Mouse (Mus musculus) liver, postnatal 0 days (tissue): ENCODE measurements around the gene Podnl1. TPM values are rescaled to one million over a fixed set of nuclear protein-coding genes. Genes with fewer than 3 reads are reported as not detected.

Source experiments
- ATAC-seq: fragments of 200-750 bp; cut with Nextera tagmentation; 2 replicates; pipeline ENCODE4 v1.8.0; 2017; ENCODE audit warnings: mild to moderate bottlenecking, moderate library complexity
- DNase-seq: peaks from one replicate; pipeline ENCODE4 v3.0.0-alpha.2; 2016
- H3K27ac ChIP-seq: fragments of 300-500 bp; sonication (generic); 2 replicates; pipeline ENCODE4 v1.5.1; 2014; ENCODE audit warnings: antibody characterized with exemption, moderate library complexity, mild to moderate bottlenecking, low read depth
- H3K27me3 ChIP-seq: fragments of 300-500 bp; sonication (generic); 2 replicates; pipeline ENCODE4 v1.6.1; 2014; ENCODE audit warnings: low read length, control low read depth, mixed read lengths; ENCODE audit not compliant: insufficient read depth
- H3K36me3 ChIP-seq: fragments of 300-500 bp; sonication (generic); replicated peaks from 2 replicates; pipeline ENCODE4 v1.6.1; 2014; ENCODE audit warnings: mild to moderate bottlenecking, control low read depth, low read length, moderate library complexity, mixed read lengths; ENCODE audit not compliant: insufficient read depth
- H3K4me1 ChIP-seq: fragments of 300-500 bp; sonication (generic); 2 replicates; pipeline ENCODE4 v1.6.1; 2014; ENCODE audit warnings: antibody characterized with exemption, mild to moderate bottlenecking, control low read depth; ENCODE audit not compliant: insufficient read depth
- H3K4me2 ChIP-seq: fragments of 300-500 bp; sonication (generic); 2 replicates; pipeline ENCODE4 v1.6.1; 2014; ENCODE audit warnings: low read depth, mild to moderate bottlenecking, low read length, moderate library complexity, mixed read lengths
- H3K4me3 ChIP-seq: fragments of 300-500 bp; sonication (generic); 2 replicates; pipeline ENCODE4 v1.5.1; 2014; ENCODE audit warnings: low read depth, low read length
- H3K9ac ChIP-seq: fragments of 300-500 bp; sonication (generic); replicated peaks from 2 replicates; pipeline ENCODE4 v1.6.1; 2014; ENCODE audit warnings: mild to moderate bottlenecking, moderate library complexity
- H3K9me3 ChIP-seq: fragments of 300-500 bp; sonication (generic); 2 replicates; pipeline ENCODE4 v1.6.1; 2016; ENCODE audit warnings: mild to moderate bottlenecking, control low read depth, low read length, mixed read lengths
- CTCF ChIP-seq: sonication (generic); IDR thresholded peaks from 2 replicates; pipeline ENCODE4 v1.5.1; 2016; ENCODE audit warnings: antibody characterized with exemption, low read depth
- EP300 ChIP-seq: IDR thresholded peaks from 2 replicates; pipeline ENCODE4 v1.6.1; 2016; ENCODE audit warnings: antibody characterized with exemption, low read depth, mild to moderate bottlenecking
- WGBS: fragments of 180-500 bp; shearing (Covaris S2); extraction: QIAGEN DNeasy Blood & Tissue Kit; methylation state at CpG from one replicate; pipeline ENCODE4 v1.1.7; 2014; ENCODE audit not compliant: insufficient replicate concordance; 5-methylcytosine and 5-hydroxymethylcytosine counted together
- polyA plus RNA-seq: library from polyadenylated mRNA; unstranded; fragments of >200 nt; fragmentation: Nextera tagmentation; extraction: Ambion mirVana; gene quantifications from 2 replicates; pipeline ENCODE4 v1.2.1, GENCODE M21; 2015

The Podnl1 gene
- not detected in 2 replicates for polyA plus RNA-seq

- H3K9ac ChIP-seq = no peak within 1 kb of the TSS
- H3K4me3 ChIP-seq = no peak within 1 kb of the TSS
- no peaks in the 10 kb centered on the region for H3K9me3 ChIP-seq
- 63% methylated on average over 9 of the region's 9 CpGs for WGBS
- TF ChIP-seq CTCF (no peak), EP300 (no peak)
- no peak within 1 kb of the TSS for H3K4me2 ChIP-seq
- DNase-seq (no peak), ATAC-seq (no peak)
- no peaks in the 10 kb centered on the region for H3K4me1 ChIP-seq
- no peaks in the 10 kb centered on the region for H3K27me3 ChIP-seq
- no peaks in the 10 kb centered on the region for H3K36me3 ChIP-seq
- no peak within 1 kb of the TSS for H3K27ac ChIP-seq
Observed at GRCm38 (mm10) chr8:84125656-84126055, at the start of gene Podnl1. Gene Podnl1, plus strand, starts transcription at chr8:84125989.

- Histone ChIP-seq H3K9me3 (no peaks in the 10 kb centered on the region), H3K9ac (no peak overlapping the region), H3K4me2 (no peak overlapping the region), H3K27me3 (no peaks in the 10 kb centered on the region), H3K27ac (no peak overlapping the region), H3K36me3 (peaks cover 14% of the 10 kb centered on the region), H3K4me1 (peaks cover 3% of the 10 kb centered on the region; the same call in 1 of the 2 replicates), H3K4me3 (no peak overlapping the region)
- TF ChIP-seq CTCF = no peak
- TF ChIP-seq EP300 = no peak
- 72% methylated on average over 1 of the region's 1 CpGs for WGBS
- ATAC-seq (no peak), DNase-seq (no peak)
Observed at GRCm38 (mm10) chr8:84076412-84076811, 49.4 kb upstream of the Podnl1 start.

- TF ChIP-seq CTCF = no peak
- TF ChIP-seq EP300 = no peak
- H3K36me3 ChIP-seq = peaks cover 14% of the 10 kb centered on the region
- no peaks in the 10 kb centered on the region for H3K27me3 ChIP-seq
- no peak for ATAC-seq
- no peak for DNase-seq
- H3K27ac ChIP-seq = no peak overlapping the region
- peaks cover 1% of the 10 kb centered on the region; the same call in 1 of the 2 replicates for H3K4me1 ChIP-seq
- no peaks in the 10 kb centered on the region for H3K9me3 ChIP-seq
- no peak overlapping the region for H3K9ac ChIP-seq
- WGBS = 70% methylated on average over 3 of the region's 3 CpGs
- no peak overlapping the region for H3K4me3 ChIP-seq
- no peak overlapping the region for H3K4me2 ChIP-seq
Observed at GRCm38 (mm10) chr8:84076849-84077248, 48.9 kb upstream of the Podnl1 start.

GRCm38 (mm10) chr8:84079206-84079605, 46.6 kb upstream of the Podnl1 start:
- Histone ChIP-seq H3K9me3 (no peaks in the 10 kb centered on the region), H3K27ac (no peak overlapping the region), H3K9ac (no peak overlapping the region), H3K4me3 (no peak overlapping the region), H3K36me3 (peaks cover 30% of the 10 kb centered on the region), H3K4me2 (no peak overlapping the region), H3K27me3 (no peaks in the 10 kb centered on the region), H3K4me1 (no peaks in the 10 kb centered on the region; the same call in 1 of the 2 replicates)
- WGBS = 80% methylated on average over 5 of the region's 5 CpGs
- DNase-seq = no peak
- no peak for TF ChIP-seq EP300
- ATAC-seq = no peak

GRCm38 (mm10) chr8:84083829-84084241, 42.0 kb upstream of the Podnl1 start:
- Histone ChIP-seq H3K9ac (no peak overlapping the region), H3K4me2 (no peak overlapping the region), H3K36me3 (peaks cover 47% of the 10 kb centered on the region), H3K27ac (no peak overlapping the region), H3K9me3 (no peaks in the 10 kb centered on the region), H3K4me3 (no peak overlapping the region), H3K4me1 (peaks cover 3% of the 10 kb centered on the region), H3K27me3 (no peaks in the 10 kb centered on the region)
- DNase-seq (peak; percentile 70), ATAC-seq (peak; percentile 94)
- TF ChIP-seq CTCF (peak; percentile 11; the same call in 1 of the 2 replicates), EP300 (no peak)
- 66% methylated on average over 8 of the region's 8 CpGs for WGBS

GRCm38 (mm10) chr8:84084341-84085115, 41.3 kb upstream of the Podnl1 start:
- peak overlapping the region; percentile 26; the same call in 1 of the 2 replicates for H3K4me2 ChIP-seq
- H3K4me1 ChIP-seq = peaks cover 3% of the 10 kb centered on the region
- no peaks in the 10 kb centered on the region for H3K27me3 ChIP-seq
- no peak overlapping the region for H3K27ac ChIP-seq
- ATAC-seq (no peak), DNase-seq (no peak)
- no peak overlapping the region for H3K4me3 ChIP-seq
- H3K9me3 ChIP-seq = no peaks in the 10 kb centered on the region
- 71% methylated on average over 39 of the region's 42 CpGs for WGBS
- TF ChIP-seq CTCF (no peak), EP300 (no peak)
- no peak overlapping the region for H3K9ac ChIP-seq
- peaks cover 50% of the 10 kb centered on the region for H3K36me3 ChIP-seq
